ENCODE assay signal across 12 mouse cellular contexts in the genomic region with DNA sequence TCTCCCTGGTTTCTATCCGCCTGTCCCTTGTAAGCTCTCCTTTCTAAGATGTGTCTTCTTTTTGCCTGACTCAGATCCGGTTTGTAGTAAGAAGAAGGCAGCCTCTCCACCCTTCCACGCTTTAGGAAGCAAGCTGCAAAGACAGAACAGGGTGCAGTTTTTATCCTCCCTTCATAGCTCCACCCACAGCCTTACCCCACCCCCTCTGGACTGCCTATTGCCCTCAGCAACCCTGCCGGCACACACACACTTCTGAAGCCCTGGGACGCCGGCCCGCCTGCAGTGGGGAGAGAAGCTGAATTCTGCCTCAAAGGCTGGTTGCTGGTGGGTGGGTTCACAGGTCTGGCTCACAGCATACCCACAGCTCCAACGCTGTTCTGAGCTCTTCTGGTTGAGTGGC. TPM values are rescaled to one million over a fixed set of nuclear protein-coding genes. Genes with fewer than 3 reads are reported as not detected.
DNase-seq lines count a peak whose midpoint lies in the region; ATAC-seq lines count a peak whose summit lies in the region.
"Had no signal": no experiment of that assay in that cellular context is flagged by ENCODE, and none has a peak within 500 bp of the region (broad histone marks: within the 10 kb centered on the region; RNA-seq: fewer than 3 reads in every experiment).

No protein-coding gene starts in this region.

- H3K4me2 ChIP-seq in hindbrain, embryonic 11.5 days (replicated peaks; ENCODE audit: low read depth, low read length): peak overlapping the region; percentile 1; the same call in 1 of the 2 replicates
- no peak overlapping the region for H3K4me2 ChIP-seq in neural tube, embryonic 15.5 days
- H3K4me2 ChIP-seq in midbrain, embryonic 14.5 days (ENCODE audit: low read length): 0 out of 2 replicates have a peak overlapping the region, but pooled peaks have one; percentile 21
- H3K4me2 ChIP-seq: embryonic facial prominence, embryonic 13.5 days; limb, embryonic 15.5 days had no signal

- H3K9ac ChIP-seq in hindbrain, embryonic 11.5 days (ENCODE audit: low read depth, low read length): no peak overlapping the region
- H3K9ac ChIP-seq in neural tube, embryonic 15.5 days (replicated peaks): no peak overlapping the region
- H3K9ac ChIP-seq in midbrain, embryonic 14.5 days (replicated peaks; ENCODE audit: low read length): no peak overlapping the region
- H3K9ac ChIP-seq: embryonic facial prominence, embryonic 13.5 days; limb, embryonic 15.5 days had no signal

- no peak for ATAC-seq in hindbrain, embryonic 11.5 days (ENCODE audit: low FRiP score)
- no peak for ATAC-seq in neural tube, embryonic 15.5 days (ENCODE audit: low FRiP score)
- no peak for ATAC-seq in midbrain, embryonic 14.5 days (ENCODE audit: low FRiP score, low TSS enrichment)

- DNase-seq in hindbrain, embryonic 11.5 days (ENCODE audit: low spot score): peak; percentile 12
- no peak for DNase-seq in hindbrain, embryonic 10.5 days (ENCODE audit: low spot score)
- DNase-seq in neural tube, embryonic 10.5 days (ENCODE audit: extremely low spot score, low spot score): peak; percentile 17
- DNase-seq in ZHBTc4 (ENCODE audit: low read depth, low spot score): peak; percentile 77
- no peak for DNase-seq in midbrain, embryonic 14.5 days
- no peak for DNase-seq in urinary bladder, postnatal 25 days (ENCODE audit: low spot score)
- DNase-seq in adrenal gland, postnatal 14 days: no peak
- DNase-seq: thymus, postnatal 14 days had no signal

- no peak overlapping the region for H3K4me3 ChIP-seq in hindbrain, embryonic 11.5 days (ENCODE audit: low read depth, low read length)
- no peak overlapping the region for H3K4me3 ChIP-seq in hindbrain, embryonic 10.5 days
- H3K4me3 ChIP-seq in neural tube, embryonic 15.5 days (replicated peaks): no peak overlapping the region
- no peak overlapping the region for H3K4me3 ChIP-seq in midbrain, embryonic 14.5 days (replicated peaks; ENCODE audit: low read depth, low read length)
- H3K4me3 ChIP-seq: embryonic facial prominence, embryonic 13.5 days; limb, embryonic 15.5 days had no signal

- WGBS in hindbrain, embryonic 11.5 days: 0% methylated on average over 8 of the region's 8 CpGs
- WGBS in hindbrain, embryonic 10.5 days: under 1% methylated on average over 8 of the region's 8 CpGs
- WGBS in neural tube, embryonic 15.5 days: 4% methylated on average over 8 of the region's 8 CpGs
- WGBS in midbrain, embryonic 14.5 days: under 1% methylated on average over 8 of the region's 8 CpGs

- H3K9me3 ChIP-seq in hindbrain, embryonic 11.5 days (ENCODE audit: control insufficient read depth, low read length): no peaks in the 10 kb centered on the region
- H3K9me3 ChIP-seq in hindbrain, embryonic 10.5 days: no peaks in the 10 kb centered on the region
- H3K9me3 ChIP-seq in neural tube, embryonic 15.5 days (replicated peaks): no peaks in the 10 kb centered on the region
- H3K9me3 ChIP-seq in midbrain, embryonic 14.5 days (ENCODE audit: control insufficient read depth, low read length): no peaks in the 10 kb centered on the region
- H3K9me3 ChIP-seq: embryonic facial prominence, embryonic 13.5 days; limb, embryonic 15.5 days had no signal

- H3K27ac ChIP-seq in hindbrain, embryonic 11.5 days (ENCODE audit: low read depth, low read length): no peak overlapping the region
- no peak overlapping the region for H3K27ac ChIP-seq in hindbrain, embryonic 10.5 days
- H3K27ac ChIP-seq in neural tube, embryonic 15.5 days (replicated peaks): no peak overlapping the region
- no peak overlapping the region for H3K27ac ChIP-seq in midbrain, embryonic 14.5 days (replicated peaks; ENCODE audit: low read depth, low read length)
- H3K27ac ChIP-seq: embryonic facial prominence, embryonic 13.5 days; limb, embryonic 15.5 days had no signal

- H3K27me3 ChIP-seq in hindbrain, embryonic 11.5 days (ENCODE audit: control insufficient read depth, insufficient read depth, low read length): peaks cover 36% of the 10 kb centered on the region
- H3K27me3 ChIP-seq in hindbrain, embryonic 10.5 days (ENCODE audit: insufficient read depth, poor library complexity, severe bottlenecking): peaks cover 65% of the 10 kb centered on the region
- peaks cover 44% of the 10 kb centered on the region for H3K27me3 ChIP-seq in neural tube, embryonic 15.5 days (replicated peaks)
- peaks cover 42% of the 10 kb centered on the region for H3K27me3 ChIP-seq in midbrain, embryonic 14.5 days (ENCODE audit: control insufficient read depth, insufficient read depth, low read length)

- H3K4me1 ChIP-seq in hindbrain, embryonic 11.5 days (replicated peaks; ENCODE audit: control insufficient read depth, insufficient read depth, low read length): peaks cover 6% of the 10 kb centered on the region; the same call in 1 of the 2 replicates
- peaks cover 12% of the 10 kb centered on the region for H3K4me1 ChIP-seq in hindbrain, embryonic 10.5 days (replicated peaks)
- peaks cover 27% of the 10 kb centered on the region for H3K4me1 ChIP-seq in neural tube, embryonic 15.5 days
- H3K4me1 ChIP-seq in midbrain, embryonic 14.5 days (ENCODE audit: control insufficient read depth, insufficient read depth, low read length): peaks cover 7% of the 10 kb centered on the region

- H3K36me3 ChIP-seq in hindbrain, embryonic 11.5 days (ENCODE audit: control insufficient read depth, insufficient read depth, low read length): no peaks in the 10 kb centered on the region
- no peaks in the 10 kb centered on the region for H3K36me3 ChIP-seq in hindbrain, embryonic 10.5 days
- H3K36me3 ChIP-seq in neural tube, embryonic 15.5 days: no peaks in the 10 kb centered on the region
- no peaks in the 10 kb centered on the region for H3K36me3 ChIP-seq in midbrain, embryonic 14.5 days (ENCODE audit: control insufficient read depth, insufficient read depth, low read length)
- H3K36me3 ChIP-seq: embryonic facial prominence, embryonic 13.5 days; limb, embryonic 15.5 days had no signal

RNA-seq across cellular contexts. Expression of a gene that starts 6.1 kb away (rescaled TPM):
- 0.82 and 1.2 TPM in 2 replicates for polyA plus RNA-seq in hindbrain, embryonic 11.5 days (2014; fragmentation: Nextera tagmentation; extraction: Ambion mirVana)
- polyA plus RNA-seq in hindbrain, embryonic 10.5 days (2016; fragmentation: Nextera tagmentation; extraction: Ambion mirVana): 0.29 and 0.44 TPM in 2 replicates
- polyA plus RNA-seq in neural tube, embryonic 15.5 days (2015; fragmentation: Nextera tagmentation; extraction: Ambion mirVana): 22.1 and 24.0 TPM in 2 replicates
- 3.2 and 3.5 TPM in 2 replicates for polyA plus RNA-seq in midbrain, embryonic 14.5 days (2014; fragmentation: Nextera tagmentation; extraction: Ambion mirVana)
- 1.8 and 2.8 TPM in 2 replicates for total RNA-seq in adrenal gland, postnatal 14 days (2021)
- total RNA-seq: heart, adult 18-20 months had no signal

RNA-seq across cellular contexts. Expression of a gene that starts 32.7 kb away (rescaled TPM):
- 60.7 and 61.3 TPM in 2 replicates for polyA plus RNA-seq in hindbrain, embryonic 11.5 days (2014; fragmentation: Nextera tagmentation; extraction: Ambion mirVana)
- polyA plus RNA-seq in hindbrain, embryonic 10.5 days (2016; fragmentation: Nextera tagmentation; extraction: Ambion mirVana): 62.6 and 70.3 TPM in 2 replicates
- polyA plus RNA-seq in neural tube, embryonic 15.5 days (2015; fragmentation: Nextera tagmentation; extraction: Ambion mirVana): 93.8 and 94.4 TPM in 2 replicates
- 84.7 and 96.5 TPM in 2 replicates for polyA plus RNA-seq in midbrain, embryonic 14.5 days (2014; fragmentation: Nextera tagmentation; extraction: Ambion mirVana)
- 59.5 and 77.4 TPM in 2 replicates for total RNA-seq in adrenal gland, postnatal 14 days (2021)

RNA-seq across cellular contexts. Expression of a gene that starts 58.8 kb away (rescaled TPM):
- polyA plus RNA-seq in hindbrain, embryonic 11.5 days (2014; fragmentation: Nextera tagmentation; extraction: Ambion mirVana): 61.9 and 64.7 TPM in 2 replicates
- polyA plus RNA-seq in hindbrain, embryonic 10.5 days (2016; fragmentation: Nextera tagmentation; extraction: Ambion mirVana): 53.3 and 59.4 TPM in 2 replicates
- 43.4 and 46.5 TPM in 2 replicates for polyA plus RNA-seq in neural tube, embryonic 15.5 days (2015; fragmentation: Nextera tagmentation; extraction: Ambion mirVana)
- polyA plus RNA-seq in midbrain, embryonic 14.5 days (2014; fragmentation: Nextera tagmentation; extraction: Ambion mirVana): 60.4 and 66.9 TPM in 2 replicates
- total RNA-seq in adrenal gland, postnatal 14 days (2021): 29.9 and 34.6 TPM in 2 replicates

Comparison
In these comparisons a context has a peak if more than half of its experiments do, and no peak if none do; other contexts are left out.
1. DNase-seq: peak in hindbrain, embryonic 11.5 days (single experiment), neural tube, embryonic 10.5 days (single experiment) and ZHBTc4 (single experiment); none in hindbrain, embryonic 10.5 days (single experiment), midbrain, embryonic 14.5 days (single experiment), urinary bladder, postnatal 25 days (single experiment) and adrenal gland, postnatal 14 days (single experiment).